ENCODE assay signal across 10 mouse cellular contexts in genomic region chr15:59174893-59175531, GRCm38 (mm10).
DNase-seq lines count a peak whose midpoint lies in the region; ATAC-seq lines count a peak whose summit lies in the region.
"Had no signal": no experiment of that assay in that cellular context is flagged by ENCODE, and none has a peak within 500 bp of the region (broad histone marks: within the 10 kb centered on the region; RNA-seq: fewer than 3 reads in every experiment).

No protein-coding gene starts in this region.

- peak overlapping the region; percentile 33; the same call in 1 of the 2 replicates for H3K27ac ChIP-seq in kidney, embryonic 15.5 days
- H3K27ac ChIP-seq in kidney, embryonic 14.5 days (ENCODE audit: low read depth, low read length) = no peak overlapping the region
- H3K27ac ChIP-seq in embryonic facial prominence, embryonic 15.5 days (replicated peaks) = 0 out of 2 replicates have a peak overlapping the region, but pooled peaks have one; percentile 63
- peak overlapping the region; percentile 76 for H3K27ac ChIP-seq in forebrain, embryonic 10.5 days
- no peak overlapping the region for H3K27ac ChIP-seq in hindbrain, embryonic 13.5 days
- H3K27ac ChIP-seq: limb, embryonic 13.5 days had no signal

- H3K4me2 ChIP-seq in kidney, embryonic 15.5 days = no peak overlapping the region
- H3K4me2 ChIP-seq in kidney, embryonic 14.5 days (replicated peaks; ENCODE audit: low read depth, low read length) = no peak overlapping the region
- H3K4me2 ChIP-seq in embryonic facial prominence, embryonic 15.5 days (replicated peaks) = no peak overlapping the region
- H3K4me2 ChIP-seq in hindbrain, embryonic 13.5 days = no peak overlapping the region
- H3K4me2 ChIP-seq: limb, embryonic 13.5 days had no signal

- no peak overlapping the region for H3K4me3 ChIP-seq in kidney, embryonic 15.5 days (replicated peaks)
- no peak overlapping the region for H3K4me3 ChIP-seq in kidney, embryonic 14.5 days (ENCODE audit: low read length)
- H3K4me3 ChIP-seq in embryonic facial prominence, embryonic 15.5 days (replicated peaks) = no peak overlapping the region
- no peak overlapping the region for H3K4me3 ChIP-seq in forebrain, embryonic 10.5 days
- H3K4me3 ChIP-seq in hindbrain, embryonic 13.5 days = no peak overlapping the region
- H3K4me3 ChIP-seq: limb, embryonic 13.5 days had no signal

- no peaks in the 10 kb centered on the region for H3K27me3 ChIP-seq in kidney, embryonic 15.5 days
- no peaks in the 10 kb centered on the region for H3K27me3 ChIP-seq in kidney, embryonic 14.5 days (ENCODE audit: control insufficient read depth, insufficient read depth, low read length)
- no peaks in the 10 kb centered on the region for H3K27me3 ChIP-seq in embryonic facial prominence, embryonic 15.5 days
- H3K27me3 ChIP-seq in forebrain, embryonic 10.5 days (ENCODE audit: poor library complexity, severe bottlenecking) = no peaks in the 10 kb centered on the region
- H3K27me3 ChIP-seq in hindbrain, embryonic 13.5 days = no peaks in the 10 kb centered on the region
- H3K27me3 ChIP-seq: limb, embryonic 13.5 days had no signal

- no peak for ATAC-seq in kidney, embryonic 15.5 days (replicated peaks; ENCODE audit: low FRiP score)
- ATAC-seq in kidney, embryonic 14.5 days (ENCODE audit: low FRiP score, low TSS enrichment) = no peak
- ATAC-seq in embryonic facial prominence, embryonic 15.5 days (ENCODE audit: insufficient number of reproducible peaks, low FRiP score, low TSS enrichment, low read depth) = no peak
- 0 out of 2 replicates have a peak, but pooled peaks have one; percentile 49 for ATAC-seq in hindbrain, embryonic 13.5 days (ENCODE audit: low FRiP score)

- DNase-seq in forebrain, embryonic 10.5 days (ENCODE audit: extremely low spot score, low spot score) = no peak
- no peak for DNase-seq in spleen, postnatal 14 days (ENCODE audit: low spot score in 2 of 2)
- DNase-seq in left cerebral cortex, postnatal 14 days (ENCODE audit: low spot score in 2 of 2) = no peak
- DNase-seq in cerebellum, adult 11-12 months = no peak
- DNase-seq: adrenal gland, postnatal 10 days had no signal

- 75% methylated on average over 8 of the region's 8 CpGs for WGBS in kidney, embryonic 15.5 days
- 72% methylated on average over 8 of the region's 8 CpGs for WGBS in kidney, embryonic 14.5 days
- 78% methylated on average over 8 of the region's 8 CpGs for WGBS in embryonic facial prominence, embryonic 15.5 days
- WGBS in forebrain, embryonic 10.5 days = 76% methylated on average over 8 of the region's 8 CpGs
- 68% methylated on average over 8 of the region's 8 CpGs for WGBS in hindbrain, embryonic 13.5 days

- H3K36me3 ChIP-seq in kidney, embryonic 15.5 days = no peaks in the 10 kb centered on the region
- H3K36me3 ChIP-seq in kidney, embryonic 14.5 days (ENCODE audit: control insufficient read depth, insufficient read depth, low read length) = no peaks in the 10 kb centered on the region
- no peaks in the 10 kb centered on the region for H3K36me3 ChIP-seq in embryonic facial prominence, embryonic 15.5 days
- no peaks in the 10 kb centered on the region for H3K36me3 ChIP-seq in forebrain, embryonic 10.5 days (replicated peaks)
- no peaks in the 10 kb centered on the region for H3K36me3 ChIP-seq in hindbrain, embryonic 13.5 days
- H3K36me3 ChIP-seq: limb, embryonic 13.5 days had no signal

- intact Hi-C loops in left cerebral cortex, postnatal 14 days (cut with DNase I) = no loop called here

- no peak overlapping the region for H3K9ac ChIP-seq in kidney, embryonic 15.5 days
- H3K9ac ChIP-seq in kidney, embryonic 14.5 days (ENCODE audit: low read depth, low read length) = no peak overlapping the region
- H3K9ac ChIP-seq in embryonic facial prominence, embryonic 15.5 days = no peak overlapping the region
- H3K9ac ChIP-seq in hindbrain, embryonic 13.5 days = no peak overlapping the region
- H3K9ac ChIP-seq: limb, embryonic 13.5 days had no signal

- H3K4me1 ChIP-seq in kidney, embryonic 15.5 days = peaks cover 2% of the 10 kb centered on the region; the same call in 1 of the 2 replicates
- no peaks in the 10 kb centered on the region for H3K4me1 ChIP-seq in kidney, embryonic 14.5 days (ENCODE audit: control insufficient read depth, insufficient read depth, low read length)
- H3K4me1 ChIP-seq in embryonic facial prominence, embryonic 15.5 days = 0 out of 2 replicates have a peak, but pooled peaks cover 5% of the 10 kb centered on the region
- H3K4me1 ChIP-seq in forebrain, embryonic 10.5 days = peaks cover 27% of the 10 kb centered on the region
- H3K4me1 ChIP-seq in hindbrain, embryonic 13.5 days (replicated peaks) = peaks cover 7% of the 10 kb centered on the region
- H3K4me1 ChIP-seq: limb, embryonic 13.5 days had no signal

- no peaks in the 10 kb centered on the region for H3K9me3 ChIP-seq in kidney, embryonic 15.5 days (replicated peaks)
- no peaks in the 10 kb centered on the region for H3K9me3 ChIP-seq in kidney, embryonic 14.5 days (ENCODE audit: control insufficient read depth, low read length)
- H3K9me3 ChIP-seq in embryonic facial prominence, embryonic 15.5 days (replicated peaks) = no peaks in the 10 kb centered on the region
- no peaks in the 10 kb centered on the region for H3K9me3 ChIP-seq in forebrain, embryonic 10.5 days
- H3K9me3 ChIP-seq in hindbrain, embryonic 13.5 days = no peaks in the 10 kb centered on the region
- H3K9me3 ChIP-seq: limb, embryonic 13.5 days had no signal

Comparison
In these comparisons a context has a peak if more than half of its experiments do, and no peak if none do; other contexts are left out.
1. H3K27ac ChIP-seq: peak in kidney, embryonic 15.5 days (single experiment), embryonic facial prominence, embryonic 15.5 days (single experiment) and forebrain, embryonic 10.5 days (single experiment); none in kidney, embryonic 14.5 days (single experiment) and hindbrain, embryonic 13.5 days (single experiment).